Mouse (Mus musculus) limb, embryonic 11.5 days (tissue): ENCODE data around the gene Chst15. TPM values are rescaled to one million over a fixed set of nuclear protein-coding genes. Genes with fewer than 3 reads are reported as not detected.

ENCODE experiments used
- ATAC-seq: fragments of 200-750 bp; cut with Nextera tagmentation; 2 replicates; pipeline ENCODE4 v1.8.0; 2017; ENCODE audit warnings: low read depth; ENCODE audit not compliant: insufficient number of reproducible peaks, low FRiP score, low TSS enrichment
- DNase-seq: peaks from one replicate; pipeline ENCODE4 v3.0.0-alpha.2; 2015; ENCODE audit warnings: low spot score
- H3K27ac ChIP-seq: fragments of 300-500 bp; sonication (generic); replicated peaks from 2 replicates; pipeline ENCODE4 v1.5.1; 2014; ENCODE audit warnings: low read depth, mild to moderate bottlenecking, low read length
- H3K27me3 ChIP-seq: fragments of 300-500 bp; sonication (generic); 2 replicates; pipeline ENCODE4 v1.6.1; 2014; ENCODE audit warnings: mild to moderate bottlenecking, low read length, mixed read lengths; ENCODE audit not compliant: control insufficient read depth, insufficient read depth
- H3K36me3 ChIP-seq: fragments of 300-500 bp; sonication (generic); 2 replicates; pipeline ENCODE4 v1.6.1; 2014; ENCODE audit warnings: mild to moderate bottlenecking, low read length, moderate library complexity, mixed read lengths; ENCODE audit not compliant: control insufficient read depth, insufficient read depth
- H3K4me1 ChIP-seq: fragments of 300-500 bp; sonication (generic); 2 replicates; pipeline ENCODE4 v1.6.1; 2014; ENCODE audit warnings: low read length, mixed read lengths; ENCODE audit not compliant: control insufficient read depth, insufficient read depth
- H3K4me2 ChIP-seq: fragments of 300-500 bp; sonication (generic); 2 replicates; pipeline ENCODE4 v1.6.1; 2014; ENCODE audit warnings: low read depth, mild to moderate bottlenecking, moderate library complexity; ENCODE audit not compliant: severe bottlenecking
- H3K4me3 ChIP-seq: fragments of 300-500 bp; sonication (generic); 2 replicates; pipeline ENCODE4 v1.5.1; 2014; ENCODE audit warnings: low read depth, low read length
- H3K9ac ChIP-seq: fragments of 300-500 bp; sonication (generic); 2 replicates; pipeline ENCODE4 v1.6.1; 2014; ENCODE audit warnings: mild to moderate bottlenecking, low read length
- H3K9me3 ChIP-seq: fragments of 300-500 bp; sonication (generic); 2 replicates; pipeline ENCODE4 v1.6.1; 2016; ENCODE audit warnings: low read length; ENCODE audit not compliant: control insufficient read depth
- WGBS: fragments of 180-500 bp; shearing (Covaris S2); extraction: QIAGEN DNeasy Blood & Tissue Kit; methylation state at CpG from one replicate; pipeline ENCODE4 v1.1.7; 2014; 5-methylcytosine and 5-hydroxymethylcytosine counted together
- polyA plus RNA-seq: library from polyadenylated mRNA; unstranded; fragments of >200 nt; fragmentation: Nextera tagmentation; extraction: Ambion mirVana; gene quantifications from 2 replicates; pipeline ENCODE4 v1.2.1, GENCODE M21; 2014

Gene Chst15
- polyA plus RNA-seq, 1 experiment from 2014 or later, result 9.7 TPM

- 89% methylated on average over 7 of the region's 7 CpGs for WGBS
- H3K4me2 ChIP-seq, result no peak overlapping the region
- H3K4me3 ChIP-seq, result no peak overlapping the region
- ATAC-seq (no peak), DNase-seq (no peak)
- no peaks in the 10 kb centered on the region for H3K27me3 ChIP-seq
- no peak overlapping the region for H3K27ac ChIP-seq
- no peaks in the 10 kb centered on the region for H3K9me3 ChIP-seq
- H3K9ac ChIP-seq, result no peak overlapping the region
- peaks cover 13% of the 10 kb centered on the region for H3K4me1 ChIP-seq
- H3K36me3 ChIP-seq, result no peaks in the 10 kb centered on the region
Observed at GRCm38 (mm10) chr7:132284048-132284737, 32.8 kb downstream of the Chst15 start.

- WGBS, result 95% methylated on average over 2 of the region's 2 CpGs
- H3K27ac ChIP-seq, result no peak overlapping the region
- H3K4me1 ChIP-seq, result peaks cover 8% of the 10 kb centered on the region; the same call in 1 of the 2 replicates
- ATAC-seq (no peak), DNase-seq (no peak)
- H3K4me2 ChIP-seq, result no peak overlapping the region
- H3K9ac ChIP-seq, result no peak overlapping the region
- no peaks in the 10 kb centered on the region for H3K36me3 ChIP-seq
- no peak overlapping the region for H3K4me3 ChIP-seq
- no peaks in the 10 kb centered on the region for H3K27me3 ChIP-seq
- H3K9me3 ChIP-seq, result no peaks in the 10 kb centered on the region
Observed at GRCm38 (mm10) chr7:132282576-132282975, 34.5 kb downstream of the Chst15 start.

GRCm38 (mm10) chr7:132282161-132282560, 34.9 kb downstream of the Chst15 start:
- Histone ChIP-seq H3K4me3 (no peak overlapping the region), H3K4me1 (peaks cover 7% of the 10 kb centered on the region; the same call in 1 of the 2 replicates), H3K27me3 (no peaks in the 10 kb centered on the region), H3K36me3 (no peaks in the 10 kb centered on the region), H3K9ac (no peak overlapping the region), H3K4me2 (no peak overlapping the region), H3K27ac (no peak overlapping the region), H3K9me3 (no peaks in the 10 kb centered on the region)
- ATAC-seq, result no peak
- DNase-seq, result no peak
- WGBS, result 87% methylated on average over 3 of the region's 3 CpGs

GRCm38 (mm10) chr7:132281753-132282152, 35.3 kb downstream of the Chst15 start:
- WGBS, result 75% methylated on average over 4 of the region's 4 CpGs

GRCm38 (mm10) chr7:132278658-132279057, 38.4 kb downstream of the Chst15 start:
- Histone ChIP-seq H3K27ac (no peak overlapping the region), H3K9ac (no peak overlapping the region), H3K4me1 (no peaks in the 10 kb centered on the region; the same call in 1 of the 2 replicates), H3K4me3 (no peak overlapping the region), H3K27me3 (no peaks in the 10 kb centered on the region), H3K9me3 (no peaks in the 10 kb centered on the region), H3K4me2 (no peak overlapping the region), H3K36me3 (no peaks in the 10 kb centered on the region)
- no peak for DNase-seq
- no peak for ATAC-seq
- whole genome bisulfite sequencing, result 86% methylated on average over 3 of the region's 3 CpGs

More at GRCm38 (mm10) chr7:132281753-132282152, 35.3 kb downstream of the Chst15 start:
- DNase-seq, result no peak
- Histone ChIP-seq H3K27me3 (no peaks in the 10 kb centered on the region), H3K9ac (no peak overlapping the region), H3K4me1 (peaks cover 5% of the 10 kb centered on the region; the same call in 1 of the 2 replicates), H3K4me2 (no peak overlapping the region), H3K36me3 (no peaks in the 10 kb centered on the region), H3K4me3 (no peak overlapping the region), H3K27ac (no peak overlapping the region), H3K9me3 (no peaks in the 10 kb centered on the region)
- no peak for ATAC-seq

GRCm38 (mm10) chr7:132276287-132276686, 40.7 kb downstream of the Chst15 start:
- H3K4me1 ChIP-seq, result no peaks in the 10 kb centered on the region
- no peak overlapping the region for H3K4me2 ChIP-seq
- DNase-seq (no peak), ATAC-seq (no peak)
- H3K27me3 ChIP-seq, result no peaks in the 10 kb centered on the region
- no peak overlapping the region for H3K27ac ChIP-seq
- no peaks in the 10 kb centered on the region for H3K36me3 ChIP-seq
- H3K4me3 ChIP-seq, result no peak overlapping the region
- no peak overlapping the region for H3K9ac ChIP-seq
- WGBS, result 86% methylated on average over 5 of the region's 5 CpGs
- H3K9me3 ChIP-seq, result no peaks in the 10 kb centered on the region

GRCm38 (mm10) chr7:132273741-132274513, 43.1 kb downstream of the Chst15 start:
- H3K4me2 ChIP-seq, result no peak overlapping the region
- no peaks in the 10 kb centered on the region for H3K9me3 ChIP-seq
- DNase-seq, result no peak
- ATAC-seq, result no peak
- 66% methylated on average over 2 of the region's 2 CpGs for WGBS
- H3K27me3 ChIP-seq, result no peaks in the 10 kb centered on the region
- H3K27ac ChIP-seq, result no peak overlapping the region
- H3K4me1 ChIP-seq, result no peaks in the 10 kb centered on the region
- H3K36me3 ChIP-seq, result no peaks in the 10 kb centered on the region
- H3K9ac ChIP-seq, result no peak overlapping the region
- no peak overlapping the region for H3K4me3 ChIP-seq

GRCm38 (mm10) chr7:132272984-132273383, 44.0 kb downstream of the Chst15 start:
- Histone ChIP-seq H3K4me1 (no peaks in the 10 kb centered on the region), H3K36me3 (no peaks in the 10 kb centered on the region), H3K9ac (no peak overlapping the region), H3K4me2 (no peak overlapping the region), H3K9me3 (no peaks in the 10 kb centered on the region), H3K27ac (no peak overlapping the region), H3K4me3 (no peak overlapping the region), H3K27me3 (no peaks in the 10 kb centered on the region)
- ATAC-seq (no peak), DNase-seq (no peak)
- WGBS, result 94% methylated on average over 5 of the region's 5 CpGs
